Mouse (Mus musculus): ENCODE data around the gene Cldn14.
"Not testable (repeated sequence)": the region's sequence is repeated elsewhere in the genome, so short reads cannot be mapped to it uniquely, and the experiment has no call there.

The Cldn14 gene

GRCm38 (mm10) chr16:94009356-94009755, 719 bp upstream of the Cldn14 start:
- in situ Hi-C loops (cut with MboI, MseI): no loop called here

GRCm38 (mm10) chr16:94006706-94007665, 1.7 kb downstream of the Cldn14 start:
- in situ Hi-C loops (cut with MboI, MseI): no loop called here

DNA sequence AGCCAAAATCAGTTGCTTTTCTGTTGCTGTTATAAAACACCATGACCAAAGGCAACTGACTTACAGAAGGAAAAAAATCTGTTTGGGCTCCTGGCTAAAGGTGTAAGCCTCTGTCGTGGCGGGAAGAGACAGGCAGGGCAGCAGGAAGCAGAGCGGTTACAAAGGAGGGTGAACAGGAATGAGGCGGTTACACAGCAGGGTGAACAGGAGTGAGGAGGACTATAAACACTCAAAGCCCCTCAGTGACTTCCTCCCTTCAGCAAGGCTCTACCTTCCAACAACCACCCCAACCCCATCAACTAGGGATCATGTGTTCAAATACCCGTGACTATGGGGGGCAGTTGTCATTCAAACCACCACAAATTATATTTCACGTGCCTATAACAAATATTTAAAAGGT, 5.2 kb downstream of the Cldn14 start:
- in situ Hi-C loops (cut with MboI, MseI): no loop called here

- in situ Hi-C loops (cut with MboI, MseI): no loop called here
These were observed 7.3 kb downstream of the Cldn14 start for GRCm38 (mm10) chr16:94001366-94001765.

DNA sequence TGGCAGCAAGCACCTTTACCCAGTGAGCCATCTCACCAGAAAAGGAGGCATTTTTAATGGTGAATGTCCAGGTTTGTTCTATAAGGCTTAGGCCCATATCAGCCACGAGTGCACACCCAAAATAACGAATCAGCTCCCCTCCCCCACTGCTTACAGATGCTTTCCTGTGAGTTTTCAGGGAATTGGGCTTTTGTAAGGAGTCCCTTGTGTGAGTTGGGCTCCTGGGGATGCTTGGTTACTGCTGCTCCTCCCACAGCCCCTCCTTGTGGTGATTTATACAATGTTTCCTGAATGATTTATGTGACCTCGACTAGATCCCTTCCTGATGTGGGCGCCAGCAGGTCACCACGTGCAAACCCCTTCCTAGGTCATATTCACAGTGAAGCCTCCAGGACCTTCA, 9.7 kb downstream of the Cldn14 start:
- in situ Hi-C loops (cut with MboI, MseI): no loop called here

DNA sequence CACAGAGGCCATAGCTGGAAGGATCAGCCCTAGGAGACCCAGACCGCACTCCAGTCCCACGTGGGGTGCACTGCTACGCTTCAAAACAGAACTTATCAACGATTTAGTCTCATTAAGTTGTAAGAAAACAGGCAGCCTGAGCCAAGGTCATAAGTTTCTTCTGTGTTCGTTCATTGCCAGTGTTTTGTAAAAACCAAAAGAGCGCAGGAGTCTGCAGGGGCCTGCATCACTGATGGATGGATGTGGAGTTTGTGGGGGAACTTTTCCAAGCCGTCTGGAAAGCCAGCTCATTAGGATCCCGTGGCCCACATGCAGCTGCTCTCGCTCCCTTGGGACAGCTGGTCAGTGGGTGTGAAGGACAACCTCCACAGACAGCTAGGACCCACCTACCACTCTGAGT, 25.1 kb downstream of the Cldn14 start:
- in situ Hi-C loops (cut with MboI, MseI): no loop called here

- in situ Hi-C loops (cut with MboI, MseI): no loop called here
These were observed 26.3 kb downstream of the Cldn14 start for GRCm38 (mm10) chr16:93982341-93982740.

- in situ Hi-C loops (cut with MboI, MseI): no loop called here
These were observed 27.3 kb downstream of the Cldn14 start for GRCm38 (mm10) chr16:93981190-93981841.

- in situ Hi-C loops (cut with MboI, MseI): not testable (repeated sequence)
These were observed 28.3 kb downstream of the Cldn14 start for GRCm38 (mm10) chr16:93980338-93980737.

DNA sequence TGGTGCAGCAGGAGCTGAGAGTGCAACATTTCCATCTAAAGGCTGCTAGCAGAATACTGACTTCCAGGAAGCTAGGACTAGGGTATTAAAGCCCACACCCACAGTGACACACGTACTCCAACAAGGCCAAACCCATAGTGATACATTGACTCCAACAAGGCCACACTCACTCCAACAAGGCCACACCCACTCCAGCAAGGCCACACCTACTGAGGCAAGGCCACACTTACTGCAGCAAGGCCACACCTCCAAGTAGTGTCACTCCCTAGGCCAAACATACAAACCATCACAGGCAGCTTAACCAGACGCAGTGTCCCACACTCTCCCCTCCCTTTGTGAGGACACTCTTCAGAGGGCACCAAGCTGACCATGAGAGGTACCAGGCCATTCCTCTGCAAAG, 29.3 kb downstream of the Cldn14 start:
- in situ Hi-C loops (cut with MboI, MseI): no loop called here

GRCm38 (mm10) chr16:93977587-93977986, 31.1 kb downstream of the Cldn14 start:
- in situ Hi-C loops (cut with MboI, MseI): no loop called here

DNA sequence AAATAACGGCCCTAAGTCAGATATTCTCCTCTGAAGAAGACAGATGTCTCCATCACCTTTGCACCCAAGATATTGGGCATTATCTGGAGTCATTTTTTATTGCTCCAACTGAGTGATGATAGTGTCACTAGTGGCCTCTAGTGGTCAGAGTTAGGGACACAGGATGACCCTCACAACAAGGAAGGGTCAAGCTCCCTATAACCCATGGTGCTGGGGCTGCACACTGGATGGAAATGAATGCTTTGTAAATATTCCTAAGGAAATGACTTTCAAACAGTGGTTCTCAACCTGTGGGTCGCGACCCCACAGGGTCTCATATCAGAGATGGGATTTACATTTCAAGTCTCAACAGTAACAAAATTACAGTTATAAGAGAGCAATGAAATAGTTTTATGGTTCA, 31.7 kb downstream of the Cldn14 start:
- in situ Hi-C loops (cut with MboI, MseI): no loop called here

- in situ Hi-C loops (cut with MboI, MseI): no loop called here
These were observed 33.2 kb downstream of the Cldn14 start for GRCm38 (mm10) chr16:93975430-93975829.

DNA sequence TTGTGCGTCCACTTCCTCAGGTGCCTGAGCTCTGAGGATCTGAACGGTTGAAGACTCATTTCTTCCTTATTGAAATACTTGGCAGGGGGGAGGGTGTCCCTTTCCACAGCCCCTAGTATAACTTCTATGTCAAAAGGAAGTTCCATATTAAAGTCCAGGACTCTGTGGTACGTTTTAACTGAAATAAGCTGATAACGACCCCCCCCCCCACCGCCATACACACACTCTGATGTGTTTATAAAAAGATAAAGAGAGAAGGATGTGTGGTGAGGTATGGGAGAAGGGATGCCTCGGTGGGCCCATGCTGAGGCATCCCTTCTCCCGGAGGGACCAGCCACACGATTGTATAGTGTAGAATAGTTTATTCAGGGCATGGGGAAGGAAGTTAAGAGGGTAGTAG, 34.4 kb downstream of the Cldn14 start:
- in situ Hi-C loops (cut with MboI, MseI): no loop called here

- in situ Hi-C loops (cut with MboI, MseI): no loop called here
These were observed 35.1 kb downstream of the Cldn14 start for GRCm38 (mm10) chr16:93973554-93973953.

GRCm38 (mm10) chr16:93973123-93973522, 35.5 kb downstream of the Cldn14 start:
- in situ Hi-C loops (cut with MboI, MseI): no loop called here

DNA sequence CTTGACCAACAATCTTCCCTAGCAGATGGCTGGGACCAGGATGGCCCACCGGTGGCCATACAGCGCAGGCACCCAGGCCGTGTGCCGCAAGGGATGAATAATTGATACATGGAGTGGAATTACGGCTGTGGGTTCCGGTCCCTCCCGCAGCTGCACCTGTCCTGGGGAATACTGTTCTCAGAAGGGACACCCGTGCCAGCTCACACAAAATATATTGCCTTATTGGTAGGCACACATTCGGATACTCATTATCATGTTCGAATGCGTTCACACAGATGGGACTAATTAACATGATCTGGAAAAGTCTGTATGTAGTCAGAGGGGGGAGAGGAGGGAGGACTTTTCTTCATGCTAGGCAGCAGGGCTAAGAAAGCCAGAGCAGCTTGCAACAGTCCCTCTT, 37.6 kb downstream of the Cldn14 start:
- in situ Hi-C loops (cut with MboI, MseI): no loop called here

GRCm38 (mm10) chr16:93967893-93968292, 40.7 kb downstream of the Cldn14 start:
- in situ Hi-C loops (cut with MboI, MseI): no loop called here

DNA sequence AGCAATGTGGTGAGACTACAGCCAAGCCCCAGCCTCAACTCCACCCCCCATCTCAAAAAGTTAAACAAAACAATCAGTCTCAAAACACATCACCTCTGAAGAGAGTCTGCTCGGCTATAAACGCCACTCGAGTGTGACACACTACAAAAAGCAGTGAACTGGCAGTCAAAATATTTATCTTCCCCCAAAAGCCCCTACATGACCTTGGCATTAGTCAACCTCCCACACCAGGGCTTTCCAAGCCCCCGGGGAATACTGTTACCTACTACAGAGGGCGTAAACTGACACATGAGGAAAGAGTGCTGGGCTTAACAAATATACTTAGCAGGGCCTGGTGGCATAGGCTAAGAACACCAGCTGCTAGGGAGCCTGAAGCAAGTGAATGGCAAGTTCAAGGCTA, 46.4 kb downstream of the Cldn14 start:
- in situ Hi-C loops (cut with MboI, MseI): no loop called here

DNA sequence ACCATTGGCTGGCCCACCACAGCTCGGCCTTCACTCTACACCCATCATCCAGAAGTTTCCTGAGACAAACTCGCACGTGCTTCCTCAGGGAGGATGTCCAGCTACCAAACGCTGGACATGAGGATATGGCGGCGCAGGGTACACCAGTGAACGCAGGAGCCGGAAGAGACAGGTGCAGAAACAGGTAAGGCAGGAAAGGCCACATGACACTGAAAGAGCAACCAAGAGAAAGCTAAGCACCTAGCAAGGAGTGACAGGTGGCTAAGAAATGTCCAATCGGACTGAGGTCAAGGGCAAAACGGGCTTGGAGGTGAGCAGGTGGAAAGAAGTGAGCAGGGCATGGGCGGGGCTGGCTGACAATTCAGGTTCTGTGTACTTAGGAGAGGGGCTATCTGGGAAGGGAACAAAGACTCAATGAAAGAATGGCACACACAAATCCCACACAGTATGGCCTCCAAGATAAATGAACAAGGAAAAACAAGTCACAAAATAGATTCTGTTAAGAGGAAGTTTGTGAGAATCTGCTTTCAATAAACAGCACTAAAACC, 47.5 kb downstream of the Cldn14 start:
- in situ Hi-C loops (cut with MboI, MseI): no loop called here

- in situ Hi-C loops (cut with MboI, MseI): no loop called here
These were observed 48.1 kb downstream of the Cldn14 start for GRCm38 (mm10) chr16:93960495-93960894.

DNA sequence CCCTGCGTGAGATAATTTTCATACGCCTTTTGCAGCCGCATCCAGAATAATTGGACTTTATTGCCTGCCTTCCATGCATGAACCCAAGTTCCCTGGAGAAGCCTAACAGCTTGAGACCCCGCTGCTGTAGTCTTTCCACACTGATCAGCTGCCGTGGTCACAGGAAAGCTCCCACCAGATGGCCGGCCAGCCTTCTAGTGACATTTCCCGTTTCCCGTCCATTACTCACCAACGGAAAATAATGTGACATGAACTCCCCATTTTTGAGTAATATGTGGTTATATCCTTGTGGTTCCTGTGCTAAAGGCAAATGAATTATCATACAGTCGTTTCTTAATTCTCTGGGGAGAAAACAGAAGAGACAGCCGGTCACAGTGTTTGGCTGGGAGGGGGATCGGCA, 51.2 kb downstream of the Cldn14 start:
- in situ Hi-C loops (cut with MboI, MseI): no loop called here

GRCm38 (mm10) chr16:93956986-93957385, 51.7 kb downstream of the Cldn14 start:
- in situ Hi-C loops (cut with MboI, MseI): no loop called here

All from T-helper 1 cell (primary cell).